Mouse (Mus musculus) kidney, adult 2 months (tissue): ENCODE data around the gene Pcdh8. TPM values are rescaled to one million over a fixed set of nuclear protein-coding genes. Genes with fewer than 3 reads are reported as not detected.

ENCODE experiments used
- DNase-seq: peaks from one replicate; pipeline ENCODE4 v3.0.0; 2021
- H3K27ac ChIP-seq: fragments of 200-500 bp; 2 replicates; pipeline ENCODE4 v1.5.1; 2012; ENCODE audit warnings: low read depth, low read length, control low read depth, inconsistent platforms; ENCODE audit not compliant: insufficient read depth
- H3K27me3 ChIP-seq: fragments of 200-500 bp; replicated peaks from 2 replicates; pipeline ENCODE4 v1.6.1; 2012; ENCODE audit warnings: mild to moderate bottlenecking, moderate library complexity, low read length, inconsistent platforms; ENCODE audit not compliant: control insufficient read depth, insufficient read depth
- H3K36me3 ChIP-seq: fragments of 200-500 bp; 2 replicates; pipeline ENCODE4 v1.6.1; 2012; ENCODE audit warnings: mild to moderate bottlenecking, moderate library complexity, low read length, inconsistent platforms; ENCODE audit not compliant: control insufficient read depth, insufficient read depth
- H3K4me1 ChIP-seq: fragments of 200-500 bp; 2 replicates; pipeline ENCODE4 v1.6.1; 2011; ENCODE audit warnings: low read length; ENCODE audit not compliant: control insufficient read depth, insufficient read depth
- H3K4me3 ChIP-seq: fragments of 200-500 bp; 2 replicates; pipeline ENCODE4 v1.5.1; 2011; ENCODE audit warnings: mild to moderate bottlenecking, low read depth, low read length, control low read depth; ENCODE audit not compliant: insufficient read depth
- CTCF ChIP-seq: fragments of 200-500 bp; conservative IDR thresholded peaks from 2 replicates; pipeline ENCODE4 v1.5.1; 2011; ENCODE audit warnings: low read depth, mild to moderate bottlenecking, control low read depth, low read length, moderate library complexity, mixed read lengths; ENCODE audit not compliant: insufficient read depth, insufficient read length
- POLR2A ChIP-seq: fragments of 200-500 bp; IDR thresholded peaks from one replicate; pipeline ENCODE4 v1.6.1; 2011; ENCODE audit warnings: low read depth, low read length, control low read depth
- WGBS: fragments of 180-500 bp; shearing (Covaris S2); methylation state at CpG from one replicate; pipeline ENCODE4 v1.1.7; 2018; 5-methylcytosine and 5-hydroxymethylcytosine counted together
- polyA plus RNA-seq: library from polyadenylated mRNA; depleted of rRNA; stranded (reverse); fragments of >200 nt; gene quantifications from 2 replicates; pipeline ENCODE4 v1.2.3, GENCODE M21; 2012; rRNA removed

The Pcdh8 gene
- polyA plus RNA-seq, 1 experiment: 0.06 TPM

- WGBS: 67% methylated on average over 6 of the region's 6 CpGs
Observed at GRCm38 (mm10) chr14:79728811-79729210, 42.3 kb downstream of the Pcdh8 start.

GRCm38 (mm10) chr14:79724002-79724681 lies 47.0 kb downstream of the Pcdh8 start:
- H3K36me3 ChIP-seq: no peaks in the 10 kb centered on the region
- H3K4me1 ChIP-seq: no peaks in the 10 kb centered on the region
- 88% methylated on average over 18 of the region's 18 CpGs for WGBS
- DNase-seq: no peak
- H3K27me3 ChIP-seq: no peaks in the 10 kb centered on the region
- no peak overlapping the region for H3K4me3 ChIP-seq
- no peak for TF ChIP-seq POLR2A
- TF ChIP-seq CTCF: no peak
- no peak overlapping the region for H3K27ac ChIP-seq

More at GRCm38 (mm10) chr14:79728811-79729210, 42.3 kb downstream of the Pcdh8 start:
- no peak for TF ChIP-seq CTCF
- TF ChIP-seq POLR2A: no peak
- Histone ChIP-seq H3K27me3 (no peaks in the 10 kb centered on the region), H3K4me1 (no peaks in the 10 kb centered on the region), H3K36me3 (no peaks in the 10 kb centered on the region), H3K4me3 (no peak overlapping the region), H3K27ac (no peak overlapping the region)
- no peak for DNase-seq

GRCm38 (mm10) chr14:79722228-79722627 lies 48.9 kb downstream of the Pcdh8 start:
- Histone ChIP-seq H3K4me3 (no peak overlapping the region), H3K27me3 (no peaks in the 10 kb centered on the region), H3K4me1 (no peaks in the 10 kb centered on the region), H3K27ac (no peak overlapping the region), H3K36me3 (no peaks in the 10 kb centered on the region)
- 39% methylated on average over 7 of the region's 7 CpGs for WGBS
- no peak for DNase-seq
- no peak for TF ChIP-seq POLR2A
- no peak for TF ChIP-seq CTCF

Other genes starting within 250 kb of the Pcdh8 start
- 6.8 and 10.6 TPM in 2 replicates for gene Sugt1, start 183.6 kb downstream of the Pcdh8 start, polyA plus RNA-seq
- gene Cnmd, start 109.1 kb downstream of the Pcdh8 start, polyA plus RNA-seq: 0.09 and 0.20 TPM in 2 replicates
- gene Olfm4, start 212.8 kb upstream of the Pcdh8 start, polyA plus RNA-seq: 2.9 and 3.3 TPM in 2 replicates